Mouse (Mus musculus) CD4-positive naive resting alpha-beta T cell, adult 57 days (primary cell): ENCODE measurements around the gene Snap29. TPM values are rescaled to one million over a fixed set of nuclear protein-coding genes. Genes with fewer than 3 reads are reported as not detected.

ENCODE experiments used
- total RNA-seq: library from RNA; stranded (reverse); gene quantifications from one replicate; pipeline ENCODE4 v1.2.4, GENCODE M21; 2023

The Snap29 gene
- total RNA-seq = 21.2 TPM

DNA sequence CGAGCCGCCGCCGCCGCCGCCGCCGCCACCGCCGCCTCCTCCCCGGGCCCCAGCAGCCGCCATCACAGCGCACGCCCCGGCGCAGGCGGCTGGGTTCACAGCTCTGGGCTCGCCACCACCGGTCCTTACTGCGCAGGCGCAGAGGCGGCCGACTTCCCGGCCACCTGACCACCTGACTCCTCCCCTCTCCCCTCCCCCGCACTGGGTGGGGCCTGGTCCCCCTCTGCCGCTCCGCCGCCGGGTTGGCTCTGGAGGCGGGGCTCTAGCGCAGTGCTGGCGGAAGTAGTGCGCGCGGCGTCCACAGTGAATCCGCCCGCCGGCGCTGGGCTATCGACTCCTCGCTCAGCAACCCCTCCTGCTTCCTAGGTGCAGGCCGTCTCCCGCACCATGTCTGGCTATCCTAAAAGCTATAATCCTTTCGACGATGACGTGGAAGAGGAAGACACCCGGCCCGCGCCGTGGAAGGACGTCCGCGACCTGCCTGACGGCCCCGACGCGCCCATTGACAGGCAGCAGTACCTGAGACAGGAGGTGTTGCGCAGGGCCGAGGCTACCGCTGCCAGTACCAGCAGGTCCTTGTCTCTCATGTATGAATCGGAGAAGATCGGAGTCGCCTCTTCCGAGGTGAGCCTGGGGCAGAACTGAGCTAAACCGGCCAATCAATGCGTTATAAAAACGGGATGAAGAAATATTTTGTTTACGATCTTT is at the start of gene Snap29, which contains the start of gene Pi4ka:
Snap29 (plus strand) TSS at position 251 of the 708 bp plus-strand sequence.
Pi4ka (minus strand) TSS at position 579 of the 708 bp plus-strand sequence.

DNA sequence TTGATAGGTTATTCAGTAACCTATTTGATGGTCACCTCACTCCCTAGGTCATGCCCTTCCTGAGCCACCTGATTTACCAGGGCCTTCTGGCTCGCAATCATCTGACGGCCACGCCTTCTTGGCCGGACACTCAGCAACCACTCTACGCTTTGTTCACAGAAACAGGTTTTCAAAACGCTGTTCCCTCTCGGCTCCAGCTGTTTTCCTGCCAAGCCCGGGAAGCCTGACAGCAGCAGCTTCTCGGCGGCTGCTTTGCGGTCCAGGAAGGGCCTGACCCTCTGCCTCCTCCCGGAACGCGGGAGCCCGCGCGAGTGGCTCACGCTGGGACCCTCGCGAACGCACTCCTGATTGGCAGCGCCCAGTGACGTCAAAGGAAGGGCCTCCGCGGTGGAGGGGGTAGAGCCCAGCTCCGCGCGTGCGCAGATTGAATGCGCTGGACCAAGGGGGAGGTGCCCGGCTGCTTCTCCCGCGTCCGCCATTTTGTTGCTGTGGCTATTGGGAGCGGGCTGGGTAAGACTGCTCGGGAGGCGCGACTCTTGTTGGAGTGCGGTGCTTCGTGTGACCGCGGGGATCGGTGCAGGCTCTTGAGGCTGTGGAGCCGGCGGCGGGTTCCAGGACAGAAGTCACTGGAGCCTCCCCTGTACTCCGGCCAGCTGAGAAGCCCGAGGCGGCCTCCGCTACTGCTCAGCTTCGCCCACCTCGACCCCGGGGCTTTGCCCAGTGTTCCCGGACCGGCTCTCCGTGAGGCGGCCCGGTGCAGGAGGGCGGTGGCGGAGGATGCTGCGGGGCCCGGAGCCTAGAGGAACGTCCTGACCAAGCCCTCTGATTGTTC is 46.0 kb downstream of the Snap29 start, which contains the start of gene Crkl:
Crkl (plus strand) TSS at position 447 of the 832 bp plus-strand sequence.

Other genes starting within 250 kb of the Snap29 start
- gene Ube2l3, start 203.3 kb upstream of the Snap29 start, total RNA-seq = 117 TPM
- not detected for gene Rimbp3, start 197.4 kb upstream of the Snap29 start, total RNA-seq
- gene Hic2, start 172.4 kb upstream of the Snap29 start, total RNA-seq = 4.5 TPM
- gene Tmem191c, start 129.9 kb upstream of the Snap29 start, total RNA-seq = 46.1 TPM
- not detected for gene Serpind1, start 74.6 kb upstream of the Snap29 start, total RNA-seq
- 127 TPM for gene Pi4ka, start 328 bp downstream of the Snap29 start, total RNA-seq
- gene Crkl, start 46.0 kb downstream of the Snap29 start, total RNA-seq = 64.5 TPM
- 0.21 TPM for gene Aifm3, start 83.6 kb downstream of the Snap29 start, total RNA-seq
- 62.5 TPM for gene Lztr1, start 102.7 kb downstream of the Snap29 start, total RNA-seq
- 41.0 TPM for gene Thap7, start 125.2 kb downstream of the Snap29 start, total RNA-seq
- gene Lrrc74b, start 155.3 kb downstream of the Snap29 start, total RNA-seq = not detected
- not detected for gene P2rx6, start 155.9 kb downstream of the Snap29 start, total RNA-seq
- gene Slc7a4, start 177.2 kb downstream of the Snap29 start, total RNA-seq = 0.56 TPM
- gene Smpd4, start 213.4 kb downstream of the Snap29 start, total RNA-seq = 43.7 TPM
- not detected for gene Ccdc74a, start 240.5 kb downstream of the Snap29 start, total RNA-seq